Mouse (Mus musculus) stomach, embryonic 16.5 days (tissue): ENCODE data around the gene Ppfia4. TPM values are rescaled to one million over a fixed set of nuclear protein-coding genes. Genes with fewer than 3 reads are reported as not detected.

ENCODE experiments used
- ATAC-seq: fragments of 200-750 bp; cut with Nextera tagmentation; 2 replicates; pipeline ENCODE4 v1.8.0; 2017; ENCODE audit warnings: moderate number of reproducible peaks, moderate TSS enrichment; ENCODE audit not compliant: insufficient read depth, low FRiP score
- H3K27ac ChIP-seq: fragments of 300-500 bp; sonication (generic); 2 replicates; pipeline ENCODE4 v1.5.1; 2014; ENCODE audit warnings: low read length
- H3K27me3 ChIP-seq: fragments of 300-500 bp; sonication (generic); 2 replicates; pipeline ENCODE4 v1.6.1; 2014; ENCODE audit warnings: low read length, control low read depth, mixed read lengths; ENCODE audit not compliant: control insufficient read depth, insufficient read depth
- H3K36me3 ChIP-seq: fragments of 300-500 bp; sonication (generic); 2 replicates; pipeline ENCODE4 v1.6.1; 2014; ENCODE audit warnings: low read length; ENCODE audit not compliant: control insufficient read depth, insufficient read depth
- H3K4me1 ChIP-seq: fragments of 300-500 bp; sonication (generic); 2 replicates; pipeline ENCODE4 v1.6.1; 2014; ENCODE audit warnings: low read length, control low read depth, mixed read lengths; ENCODE audit not compliant: control insufficient read depth, insufficient read depth
- H3K4me2 ChIP-seq: fragments of 300-500 bp; sonication (generic); 2 replicates; pipeline ENCODE4 v1.6.1; 2014; ENCODE audit warnings: low read depth, low read length, mixed read lengths
- H3K4me3 ChIP-seq: fragments of 300-500 bp; sonication (generic); replicated peaks from 2 replicates; pipeline ENCODE4 v1.5.1; 2014; ENCODE audit warnings: mild to moderate bottlenecking, low read length
- H3K9ac ChIP-seq: fragments of 300-500 bp; sonication (generic); 2 replicates; pipeline ENCODE4 v1.6.1; 2014; ENCODE audit warnings: low read length
- H3K9me3 ChIP-seq: fragments of 300-500 bp; sonication (generic); replicated peaks from 2 replicates; pipeline ENCODE4 v1.6.1; 2016; ENCODE audit warnings: low read length, control low read depth; ENCODE audit not compliant: control insufficient read depth
- WGBS: fragments of 180-500 bp; shearing (Covaris S2); extraction: QIAGEN DNeasy Blood & Tissue Kit; methylation state at CpG from one replicate; pipeline ENCODE4 v1.1.7; 2014; 5-methylcytosine and 5-hydroxymethylcytosine counted together
- polyA plus RNA-seq: library from polyadenylated mRNA; unstranded; fragments of >200 nt; fragmentation: Nextera tagmentation; extraction: Ambion mirVana; gene quantifications from 2 replicates; pipeline ENCODE4 v1.2.1, GENCODE M21; 2015

Gene Ppfia4
- polyA plus RNA-seq, 1 experiment from 2014 or later, result 6.8 TPM

- Histone ChIP-seq H3K27me3 (no peaks in the 10 kb centered on the region; the same call in 1 of the 2 replicates), H3K9me3 (no peaks in the 10 kb centered on the region), H3K9ac (no peak overlapping the region), H3K4me3 (no peak overlapping the region), H3K27ac (no peak overlapping the region), H3K4me2 (no peak overlapping the region), H3K4me1 (no peaks in the 10 kb centered on the region), H3K36me3 (no peaks in the 10 kb centered on the region)
- ATAC-seq, result no peak
- 61% methylated on average over 10 of the region's 10 CpGs for WGBS
Observed at GRCm38 (mm10) chr1:134285458-134286120, 47.1 kb downstream of the Ppfia4 start.

- no peak overlapping the region for H3K9ac ChIP-seq
- H3K4me3 ChIP-seq, result no peak overlapping the region
- H3K4me2 ChIP-seq, result no peak overlapping the region
- H3K27me3 ChIP-seq, result no peaks in the 10 kb centered on the region; the same call in 1 of the 2 replicates
- H3K27ac ChIP-seq, result no peak overlapping the region
- 35% methylated on average over 1 of the region's 1 CpGs for WGBS
- H3K36me3 ChIP-seq, result no peaks in the 10 kb centered on the region
- no peaks in the 10 kb centered on the region for H3K9me3 ChIP-seq
- ATAC-seq, result no peak
- H3K4me1 ChIP-seq, result no peaks in the 10 kb centered on the region
Observed at GRCm38 (mm10) chr1:134283108-134283507, 49.6 kb downstream of the Ppfia4 start.

DNA sequence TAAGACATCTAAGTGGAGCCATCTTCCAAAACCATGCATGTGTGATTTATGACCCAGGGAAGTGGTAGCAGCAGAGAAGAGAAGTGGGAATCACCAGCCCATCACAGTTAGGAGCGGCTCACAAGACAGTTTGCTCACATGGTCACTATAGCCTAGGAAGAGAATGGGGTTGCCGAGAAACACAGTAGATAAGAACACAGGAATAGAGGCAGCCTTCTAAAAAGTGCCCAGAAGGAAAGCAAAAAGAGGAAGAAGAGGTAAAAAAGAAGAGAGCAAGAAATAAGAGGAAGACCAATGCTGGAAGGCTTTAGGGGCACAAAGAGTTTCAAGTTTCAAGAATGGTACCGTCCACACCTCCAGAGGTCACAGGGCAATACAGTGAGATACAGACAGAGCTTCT, 50.4 kb downstream of the Ppfia4 start:
- H3K27me3 ChIP-seq, result no peaks in the 10 kb centered on the region; the same call in 1 of the 2 replicates
- no peaks in the 10 kb centered on the region for H3K36me3 ChIP-seq
- H3K4me2 ChIP-seq, result no peak overlapping the region
- 65% methylated on average over 3 of the region's 3 CpGs for WGBS
- no peak overlapping the region for H3K27ac ChIP-seq
- H3K9ac ChIP-seq, result no peak overlapping the region
- H3K4me3 ChIP-seq, result no peak overlapping the region
- H3K4me1 ChIP-seq, result no peaks in the 10 kb centered on the region
- no peaks in the 10 kb centered on the region for H3K9me3 ChIP-seq
- ATAC-seq, result no peak

DNA sequence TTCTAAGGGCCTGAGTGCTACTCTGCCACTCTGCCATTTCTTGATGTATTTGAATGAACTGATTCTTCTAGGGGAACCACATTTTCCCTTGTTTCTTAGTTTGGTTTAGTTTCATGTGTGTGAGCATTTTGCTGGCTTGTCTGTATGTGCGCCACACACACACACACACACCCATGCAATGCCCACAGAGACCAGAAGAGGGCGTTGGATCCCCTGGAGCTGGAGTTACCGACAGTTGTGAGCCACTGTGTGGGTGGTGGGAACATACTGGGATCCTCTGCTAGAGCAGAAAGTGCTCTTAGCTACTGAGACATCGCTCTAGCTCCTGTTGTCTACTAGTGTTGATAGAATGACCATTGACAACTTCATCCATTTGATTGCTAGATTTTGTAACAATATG, 51.2 kb downstream of the Ppfia4 start:
- WGBS, result 69% methylated on average over 4 of the region's 4 CpGs

GRCm38 (mm10) chr1:134280174-134280573, 52.6 kb downstream of the Ppfia4 start:
- Histone ChIP-seq H3K27ac (no peak overlapping the region), H3K4me2 (no peak overlapping the region), H3K36me3 (no peaks in the 10 kb centered on the region), H3K9ac (no peak overlapping the region), H3K27me3 (no peaks in the 10 kb centered on the region; the same call in 1 of the 2 replicates), H3K4me3 (no peak overlapping the region), H3K9me3 (no peaks in the 10 kb centered on the region), H3K4me1 (no peaks in the 10 kb centered on the region)
- WGBS, result 81% methylated on average over 5 of the region's 5 CpGs
- ATAC-seq, result no peak

More for the DNA sequence above, 51.2 kb downstream of the Ppfia4 start:
- Histone ChIP-seq H3K4me1 (no peaks in the 10 kb centered on the region), H3K9ac (no peak overlapping the region), H3K4me2 (no peak overlapping the region), H3K36me3 (no peaks in the 10 kb centered on the region), H3K27ac (no peak overlapping the region), H3K4me3 (no peak overlapping the region), H3K27me3 (no peaks in the 10 kb centered on the region; the same call in 1 of the 2 replicates), H3K9me3 (no peaks in the 10 kb centered on the region)
- ATAC-seq, result no peak

- WGBS, result 72% methylated on average over 7 of the region's 7 CpGs
- H3K27ac ChIP-seq, result no peak overlapping the region
- no peaks in the 10 kb centered on the region for H3K36me3 ChIP-seq
- H3K4me1 ChIP-seq, result peaks cover 5% of the 10 kb centered on the region; the same call in 1 of the 2 replicates
- H3K9ac ChIP-seq, result no peak overlapping the region
- H3K9me3 ChIP-seq, result no peaks in the 10 kb centered on the region
- ATAC-seq, result no peak
- no peak overlapping the region for H3K4me2 ChIP-seq
- no peak overlapping the region for H3K4me3 ChIP-seq
- H3K27me3 ChIP-seq, result no peaks in the 10 kb centered on the region
Observed at GRCm38 (mm10) chr1:134276823-134277222, 55.9 kb downstream of the Ppfia4 start.

GRCm38 (mm10) chr1:134275616-134276464, 56.9 kb downstream of the Ppfia4 start:
- Histone ChIP-seq H3K4me3 (no peak overlapping the region), H3K9me3 (no peaks in the 10 kb centered on the region), H3K27ac (no peak overlapping the region), H3K36me3 (no peaks in the 10 kb centered on the region), H3K4me2 (no peak overlapping the region), H3K27me3 (no peaks in the 10 kb centered on the region), H3K4me1 (peaks cover 5% of the 10 kb centered on the region; the same call in 1 of the 2 replicates), H3K9ac (peak overlapping the region; percentile 5; the same call in 1 of the 2 replicates)
- ATAC-seq, result no peak
- 60% methylated on average over 13 of the region's 13 CpGs for WGBS

GRCm38 (mm10) chr1:134274483-134274920, 58.2 kb downstream of the Ppfia4 start:
- no peak for ATAC-seq
- no peaks in the 10 kb centered on the region for H3K36me3 ChIP-seq
- 72% methylated on average over 7 of the region's 7 CpGs for WGBS
- no peak overlapping the region for H3K9ac ChIP-seq
- H3K4me2 ChIP-seq, result no peak overlapping the region
- H3K27ac ChIP-seq, result no peak overlapping the region
- peaks cover 5% of the 10 kb centered on the region; the same call in 1 of the 2 replicates for H3K4me1 ChIP-seq
- no peak overlapping the region for H3K4me3 ChIP-seq
- H3K9me3 ChIP-seq, result no peaks in the 10 kb centered on the region
- no peaks in the 10 kb centered on the region for H3K27me3 ChIP-seq
